Mouse (Mus musculus): ENCODE data around the gene Hck. TPM values are rescaled to one million over a fixed set of nuclear protein-coding genes. Genes with fewer than 3 reads are reported as not detected.
A peak's percentile ranks its signal among the peaks of the same experiment; 100 is the strongest.

The Hck gene
- total RNA-seq, 4 experiments from 2014 or later, result 1.6 to 5.9 (median 3.6) TPM

DNA sequence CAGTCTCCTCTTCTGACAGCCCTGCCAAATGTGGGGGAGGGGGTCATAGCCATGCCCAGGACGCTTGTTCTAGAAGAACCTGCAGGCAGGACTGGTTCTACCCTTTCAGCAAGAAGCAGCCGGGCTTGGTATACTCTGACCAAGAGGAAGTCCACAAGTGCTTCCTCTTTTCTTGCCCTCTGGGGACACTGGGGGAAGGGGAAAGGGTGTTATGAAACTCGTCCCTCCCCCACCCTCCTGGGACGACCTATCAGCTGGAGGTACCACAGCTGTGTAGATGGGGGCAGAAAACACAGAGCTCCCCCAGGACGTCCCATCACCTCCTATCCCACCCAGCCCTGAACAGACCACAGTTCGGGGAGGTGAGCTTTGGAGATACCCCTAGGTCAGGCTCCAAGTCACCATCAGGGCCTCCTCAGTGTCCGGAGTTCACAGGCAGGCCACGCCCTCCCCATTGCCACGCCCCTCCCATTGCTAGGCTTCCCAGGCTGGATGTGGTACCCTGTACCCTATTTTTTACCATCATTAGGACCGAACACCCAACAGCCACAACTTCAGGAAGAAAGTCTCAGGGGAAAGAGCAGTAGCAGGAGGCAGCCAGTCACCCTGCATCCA is 17.6 kb upstream of the Hck start:
- no peak for DNase-seq (ENCODE audit: low spot score in 2 of 2)

DNA sequence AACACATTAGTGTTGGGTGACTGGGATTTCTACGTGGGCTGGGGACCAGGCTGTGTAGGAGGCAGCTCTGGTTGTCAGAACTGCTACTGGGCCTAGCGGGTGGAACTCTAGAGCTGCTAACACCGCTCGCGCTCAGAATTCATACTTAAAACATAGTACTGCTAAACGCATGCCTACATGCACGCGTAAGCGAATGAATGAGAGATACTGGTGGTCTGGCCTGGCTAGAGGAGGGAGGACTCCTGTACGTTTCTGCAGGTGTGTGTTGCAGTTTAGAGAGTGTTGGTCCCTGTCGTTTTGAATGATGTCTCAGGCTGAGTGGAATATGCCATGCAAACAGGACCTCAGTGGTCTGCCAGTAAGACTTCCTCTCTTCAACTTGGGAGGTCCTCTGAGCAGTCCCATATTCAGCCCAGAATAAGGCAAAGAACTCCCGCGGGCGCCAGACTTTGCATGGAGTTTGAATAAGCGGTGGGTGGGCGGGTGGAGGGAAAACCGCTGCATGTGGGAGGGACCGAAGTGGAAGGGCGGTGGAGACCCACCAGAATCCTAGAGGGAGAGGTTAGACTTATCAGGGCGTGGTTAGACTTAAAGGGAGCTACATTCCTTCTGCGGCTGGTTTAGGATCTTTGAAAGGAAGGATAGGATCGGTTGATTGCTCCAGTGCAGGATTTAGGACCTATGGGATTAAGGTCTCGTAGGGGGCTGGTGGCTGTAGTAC is 1.1 kb upstream of the Hck start:
- no peak for DNase-seq (ENCODE audit: low spot score in 2 of 2)

DNA sequence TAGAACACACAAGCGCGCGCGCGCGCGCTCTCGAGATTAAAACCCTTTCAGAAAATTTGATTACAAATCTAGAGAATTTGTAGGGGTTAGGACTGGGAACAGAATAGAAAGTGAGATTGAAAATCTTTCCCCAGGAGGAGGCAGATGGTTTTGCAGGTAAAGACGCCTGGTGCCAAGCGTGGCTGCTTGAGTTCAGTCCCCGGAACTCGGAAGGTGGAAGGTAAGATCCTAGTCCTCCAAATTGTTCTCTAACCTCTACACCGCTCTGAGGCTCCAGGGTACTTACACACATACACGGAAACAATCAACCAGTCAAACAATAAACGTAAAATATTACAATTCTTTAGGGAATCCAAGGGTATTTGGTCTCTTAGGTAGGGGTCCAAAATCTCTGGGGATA is 466 bp upstream of the Hck start:
- DNase-seq (ENCODE audit: low spot score in 2 of 2), result no peak

DNA sequence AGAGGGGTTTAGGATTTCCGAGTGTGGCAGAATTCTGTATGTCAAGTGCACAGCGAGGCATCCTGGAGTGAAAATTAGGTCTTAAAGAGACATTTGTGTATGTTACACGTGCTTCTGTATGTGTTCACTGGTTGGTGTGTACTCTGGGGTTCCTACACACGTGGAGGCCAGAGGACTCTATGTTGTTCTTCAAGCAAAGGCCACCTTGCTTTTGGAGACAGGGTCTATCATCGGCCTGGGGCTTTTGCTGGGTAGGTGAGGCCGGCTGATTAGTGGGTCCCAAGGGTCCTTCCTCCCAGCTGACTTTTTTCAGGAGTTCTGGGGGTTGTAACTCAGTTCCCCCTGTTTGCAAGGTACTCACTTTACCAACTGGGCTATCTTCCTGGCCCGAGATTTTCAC is 1.3 kb downstream of the Hck start:
- DNase-seq (ENCODE audit: low spot score in 2 of 2), result no peak

DNA sequence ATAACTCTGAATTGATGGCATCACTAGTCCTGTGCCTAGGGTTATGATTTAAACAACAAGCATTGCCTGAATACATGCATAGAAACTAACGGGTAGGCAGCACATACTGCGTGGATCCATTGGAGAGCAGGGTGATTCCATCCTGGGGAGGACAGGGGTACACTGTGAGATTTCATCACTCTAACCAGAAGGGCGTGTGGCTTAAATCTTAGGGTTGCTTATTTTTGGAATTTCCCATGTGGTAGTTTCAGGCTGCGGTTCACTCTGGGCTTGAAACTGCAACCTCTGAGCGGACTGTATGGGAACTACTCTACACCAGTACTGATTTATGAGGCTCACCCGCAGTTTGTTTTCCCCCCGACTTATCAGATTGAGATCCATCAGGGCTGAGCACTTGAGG is 3.0 kb downstream of the Hck start:
- no peak for DNase-seq (ENCODE audit: low spot score in 2 of 2)

DNA sequence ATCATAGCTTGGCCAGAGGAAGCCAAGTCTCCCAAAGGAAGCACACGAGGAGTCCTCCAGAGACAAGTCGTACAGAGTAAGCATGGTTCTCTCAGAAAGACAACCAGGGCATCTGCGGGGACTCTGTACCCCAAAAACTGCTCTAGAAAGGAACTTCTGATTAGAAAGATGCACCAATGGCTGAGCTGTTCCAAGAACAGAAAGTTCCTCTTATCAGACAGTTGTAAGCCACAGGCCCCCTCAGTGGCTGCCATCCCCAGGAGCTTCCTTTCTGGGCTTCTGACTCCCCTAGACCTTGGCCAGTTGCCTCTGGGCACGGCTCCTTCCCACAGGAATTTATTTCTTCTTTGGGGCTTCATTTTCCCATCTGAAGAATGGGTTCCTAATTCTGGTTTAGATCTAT is 7.4 kb downstream of the Hck start:
- DNase-seq (ENCODE audit: low spot score in 2 of 2), result no peak

DNA sequence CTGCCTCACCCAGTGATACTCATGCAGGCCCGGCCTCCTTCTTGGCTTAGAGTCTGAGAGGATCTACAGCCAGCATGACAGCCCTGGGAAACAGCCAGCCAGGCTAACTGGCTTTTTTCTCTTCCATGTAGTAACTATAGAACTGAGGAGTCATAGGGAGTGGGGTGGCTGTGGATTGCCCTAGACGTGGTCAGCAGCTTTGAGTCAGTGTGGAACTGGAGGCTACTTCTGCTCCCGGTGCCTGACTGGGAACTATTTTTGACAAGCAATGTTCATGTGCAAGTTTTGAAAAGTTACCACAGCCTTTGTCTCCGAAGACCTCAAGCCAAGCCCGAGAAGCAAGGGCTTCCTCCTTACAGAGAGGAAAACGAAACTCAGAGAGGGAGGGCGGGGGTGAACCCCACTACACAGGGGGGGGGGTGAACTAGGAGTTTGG is 8.8 kb downstream of the Hck start:
- DNase-seq (ENCODE audit: low spot score in 2 of 2), result no peak

DNA sequence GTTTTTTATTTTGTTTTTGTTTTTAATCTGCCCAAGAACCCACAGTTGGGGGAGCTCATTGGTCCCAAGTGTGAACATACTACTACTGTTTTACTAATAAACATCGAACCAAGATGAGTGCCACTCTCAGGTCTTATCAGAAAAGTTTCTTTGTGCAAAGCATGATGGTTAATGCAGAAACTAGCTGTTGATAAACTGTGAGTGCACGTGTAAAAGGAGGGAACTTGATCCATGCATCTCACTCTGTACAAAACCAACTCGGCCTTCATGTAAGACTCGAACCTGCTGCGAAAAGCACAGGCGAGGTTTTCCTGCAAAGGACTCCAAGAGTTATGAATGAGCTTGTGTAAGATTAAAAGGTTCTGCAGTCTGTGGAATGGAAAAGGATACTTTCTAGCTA is 11.2 kb downstream of the Hck start:
- DNase-seq (ENCODE audit: low spot score in 2 of 2), result no peak

DNA sequence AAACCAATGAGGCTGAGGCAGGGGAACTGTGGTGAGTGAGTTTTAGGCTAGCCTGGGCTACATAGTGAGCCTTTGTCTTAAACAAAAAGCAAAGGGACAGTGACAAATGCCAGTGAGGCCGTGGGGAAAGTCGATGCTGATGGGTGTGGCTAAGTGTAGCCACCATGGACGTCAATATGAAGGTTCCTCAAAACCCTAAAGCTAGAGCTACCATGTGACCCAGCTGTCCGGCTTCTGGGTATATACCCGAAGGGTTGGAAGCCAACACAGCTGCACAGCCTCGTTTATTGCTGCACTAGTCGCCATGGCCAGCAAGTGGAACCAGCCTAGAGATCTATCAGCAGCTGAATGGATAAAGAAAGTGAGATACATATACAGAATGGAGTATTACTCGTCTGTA is 11.9 kb downstream of the Hck start:
- DNase-seq (ENCODE audit: low spot score in 2 of 2), result no peak

DNA sequence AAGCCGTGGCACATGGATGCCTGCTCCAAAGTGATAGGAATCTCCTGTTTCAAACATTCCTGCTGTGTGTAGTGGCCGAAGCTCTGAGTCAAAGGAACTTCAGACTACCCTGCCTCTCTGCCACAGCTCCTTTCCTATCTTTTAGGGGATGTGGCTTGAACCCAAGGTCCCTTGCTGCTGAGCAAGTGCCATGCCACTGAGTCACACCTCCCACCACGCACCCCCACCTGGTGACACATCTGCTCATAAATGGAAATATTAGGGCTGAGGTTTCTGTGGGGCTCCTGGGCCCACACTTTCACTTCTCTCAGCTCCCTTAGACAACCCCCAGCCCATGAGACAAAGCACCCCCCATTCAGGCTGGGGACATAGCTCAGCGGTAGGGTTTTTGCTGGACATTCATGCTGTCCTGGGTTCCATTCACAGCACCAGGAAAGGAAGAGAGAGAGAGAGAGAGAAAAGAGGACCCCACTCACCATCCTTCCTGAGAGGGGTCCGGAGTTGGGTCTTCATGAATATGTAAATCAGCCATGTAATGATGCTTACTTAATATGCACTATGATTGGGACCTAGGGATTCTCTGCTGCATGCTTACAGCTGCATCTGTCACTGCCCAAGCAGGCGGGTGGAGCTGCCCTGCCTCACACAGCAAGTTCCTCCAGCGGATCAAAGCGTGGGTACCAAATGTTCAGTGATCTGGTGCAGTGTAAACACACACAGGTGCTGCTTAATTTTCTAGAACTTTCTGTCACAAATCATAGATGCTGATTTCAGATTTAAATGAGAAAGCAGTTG is 13.8 kb downstream of the Hck start:
- no peak for DNase-seq (ENCODE audit: low spot score in 2 of 2)

DNA sequence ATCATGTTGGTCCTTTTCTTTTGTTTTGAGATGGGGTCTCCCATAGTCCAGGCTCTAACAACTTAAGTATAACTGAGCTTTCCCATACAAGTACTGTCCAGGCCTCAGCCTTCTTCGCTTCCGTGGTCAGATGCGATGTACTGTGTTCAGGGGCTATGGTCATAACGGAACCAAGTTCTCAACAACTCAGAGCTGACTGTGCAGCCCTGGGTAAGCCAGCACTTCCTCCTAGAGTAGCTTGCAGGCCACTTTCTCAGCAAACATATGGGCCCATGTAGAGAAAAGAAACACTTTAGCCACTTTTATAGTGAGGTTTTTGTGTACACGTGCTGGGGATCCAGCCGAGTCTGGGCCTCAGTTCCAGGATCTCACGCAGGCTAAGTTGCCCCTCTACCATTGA is 14.4 kb downstream of the Hck start:
- no peak for DNase-seq (ENCODE audit: low spot score in 2 of 2)

DNA sequence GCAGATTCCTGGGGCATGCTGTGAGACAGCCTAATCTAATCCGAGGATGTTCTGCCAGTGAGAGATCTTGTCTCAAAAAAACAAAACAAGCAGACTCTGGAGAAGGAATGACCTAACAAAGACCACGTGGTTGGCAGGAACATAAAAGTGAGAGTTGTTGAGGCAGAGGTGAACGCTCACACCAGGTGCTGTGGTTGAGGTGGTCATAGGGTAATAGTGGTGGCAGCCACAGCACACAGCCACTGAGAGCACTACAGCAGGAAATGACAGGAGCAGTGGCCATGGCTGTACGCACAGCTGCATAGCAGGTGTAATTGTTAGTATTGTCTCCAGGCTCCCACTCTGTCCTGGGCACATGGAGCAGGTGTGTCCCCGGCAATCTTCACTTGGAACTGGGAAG is 17.6 kb downstream of the Hck start:
- no peak for DNase-seq (ENCODE audit: low spot score in 2 of 2)

DNA sequence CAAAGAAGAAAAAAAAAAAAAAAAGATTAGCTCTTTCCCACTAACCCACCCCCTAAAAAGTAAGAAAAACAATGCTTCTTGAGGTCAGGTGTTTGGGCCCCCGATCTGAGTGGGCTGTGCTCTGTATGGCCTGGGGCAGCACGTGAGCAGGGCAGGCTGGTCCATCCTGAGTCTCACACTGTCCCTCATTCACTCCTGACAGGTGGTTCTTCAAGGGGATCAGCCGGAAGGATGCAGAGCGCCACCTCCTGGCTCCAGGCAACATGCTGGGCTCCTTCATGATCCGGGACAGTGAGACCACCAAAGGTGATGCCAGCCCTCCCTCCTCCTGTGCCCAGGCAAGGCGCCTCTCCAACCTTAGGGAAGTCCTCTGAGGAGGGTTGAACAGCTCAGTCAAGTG is 22.8 kb downstream of the Hck start:
- no peak for DNase-seq (ENCODE audit: low spot score in 2 of 2)

DNA sequence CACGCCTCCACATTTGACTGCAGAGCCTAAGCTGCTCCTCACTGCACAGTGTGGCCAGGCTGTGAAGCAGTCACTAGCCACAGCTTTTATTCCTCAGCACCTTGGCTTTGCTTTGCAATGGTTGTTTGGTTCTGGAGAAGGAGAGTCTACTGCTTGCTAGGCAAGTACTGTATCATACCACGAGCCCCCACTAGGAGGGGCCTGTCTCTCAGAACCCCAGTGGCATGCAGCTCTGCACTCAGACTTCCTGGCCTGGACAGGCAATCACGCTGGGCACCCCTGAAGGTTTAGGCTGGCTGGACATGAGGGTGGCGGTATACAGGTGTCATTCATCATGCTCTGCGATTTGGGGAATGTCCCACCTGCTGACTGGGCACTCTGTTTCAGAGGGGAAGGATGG is 26.0 kb downstream of the Hck start:
- DNase-seq (ENCODE audit: low spot score in 2 of 2), result no peak

DNA sequence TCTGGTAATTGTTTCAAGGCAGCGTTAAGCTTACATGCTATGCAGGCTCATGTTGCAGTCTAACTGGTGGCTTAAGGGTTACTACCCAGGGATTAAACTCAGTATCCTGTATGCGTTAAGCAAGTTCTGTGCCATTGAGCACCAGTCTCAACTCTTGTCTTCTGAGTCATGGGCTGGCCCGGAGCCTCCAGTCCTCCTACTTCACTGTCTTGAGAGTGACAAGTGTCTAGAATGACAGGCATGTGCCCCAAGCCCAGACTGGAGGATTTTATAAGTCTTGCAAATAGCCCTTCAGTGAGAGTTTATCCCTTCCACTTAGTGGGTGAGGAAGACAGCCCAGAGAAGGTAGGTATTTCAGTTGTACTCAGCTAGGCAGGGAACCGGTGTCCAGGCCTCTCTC is 27.9 kb downstream of the Hck start:
- no peak for DNase-seq (ENCODE audit: low spot score in 2 of 2)

DNA sequence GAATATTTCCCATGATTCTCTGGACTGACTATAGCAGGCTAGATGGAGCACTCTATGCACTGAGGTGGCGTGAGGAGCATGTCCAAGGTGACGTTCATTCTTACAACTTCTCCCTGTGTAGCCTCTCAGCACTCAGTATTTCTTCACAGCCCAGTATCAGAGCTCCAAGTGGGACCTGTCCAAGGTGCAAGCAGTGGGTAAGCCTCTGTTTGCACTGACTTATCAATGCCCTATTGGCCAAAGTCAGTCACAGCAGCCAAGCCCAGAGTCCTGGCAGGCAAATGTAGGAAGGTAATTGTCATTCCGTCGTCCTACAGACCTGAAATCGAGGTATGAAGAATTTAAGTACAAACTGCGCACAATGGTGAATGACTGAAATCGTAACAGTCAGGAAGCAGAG is 30.9 kb downstream of the Hck start:
- no peak for DNase-seq (ENCODE audit: low spot score in 2 of 2)

DNA sequence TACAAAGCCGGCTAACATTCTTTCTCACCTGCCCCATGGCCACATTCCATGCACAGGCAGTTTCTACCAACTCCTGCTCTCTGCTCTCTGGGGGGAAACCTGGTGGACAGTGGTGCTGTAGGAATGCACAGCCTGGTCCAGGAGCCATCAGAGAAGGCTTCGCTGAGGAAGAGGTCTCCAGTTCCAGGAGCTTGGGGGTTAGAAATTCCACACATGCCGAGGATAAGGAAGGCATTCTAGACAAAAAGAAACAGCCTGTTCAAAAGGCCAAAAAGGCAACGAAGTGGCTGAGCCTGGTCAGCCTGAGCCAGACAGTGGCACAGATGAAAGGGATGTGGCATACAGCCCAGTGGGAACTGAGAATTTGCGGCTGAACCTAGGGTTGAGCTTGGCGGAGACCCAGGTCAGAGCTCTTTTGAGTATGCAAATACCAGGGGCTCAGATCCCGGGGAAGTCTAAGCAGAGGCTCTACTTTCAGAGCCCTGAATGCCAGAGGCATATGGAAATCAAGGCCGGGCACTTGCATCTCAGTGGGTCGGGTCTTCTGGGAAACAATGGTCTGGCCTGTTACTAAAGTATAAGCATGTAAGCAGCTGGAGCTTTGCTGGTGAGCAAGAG is 31.8 kb downstream of the Hck start:
- peak in 1 of 2 experiments; percentile 21 for DNase-seq (ENCODE audit: low spot score in 2 of 2)

DNA sequence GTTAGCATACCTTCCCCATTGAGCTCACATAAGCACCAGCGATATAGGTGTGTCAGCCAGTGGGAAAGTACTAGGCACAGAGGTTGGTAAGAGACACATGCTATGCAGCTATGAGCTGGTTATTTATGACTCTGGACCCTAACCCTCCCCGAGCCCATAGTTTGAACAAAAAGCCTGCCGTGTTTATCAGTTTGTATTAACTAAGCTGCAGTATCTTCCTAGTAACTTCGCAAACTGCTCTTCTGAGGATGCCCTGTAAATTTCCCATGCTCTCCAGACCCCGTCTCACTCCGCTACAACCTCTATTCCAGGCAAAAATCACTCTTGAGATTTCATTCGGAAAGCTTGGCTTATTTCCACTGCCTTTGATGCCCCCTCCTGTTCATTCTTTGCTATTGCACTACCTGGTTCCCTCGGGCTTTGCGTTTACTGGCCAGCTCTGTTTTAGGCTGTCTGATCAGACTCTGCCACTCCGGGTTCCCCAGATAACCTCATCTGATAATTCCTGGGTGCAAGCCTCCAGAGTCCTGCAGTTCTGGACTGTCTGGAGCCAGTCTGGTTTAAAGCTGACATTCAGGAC is 34.4 kb downstream of the Hck start:
- peak; percentile 22 to 53 for DNase-seq (ENCODE audit: low spot score in 2 of 2)

DNA sequence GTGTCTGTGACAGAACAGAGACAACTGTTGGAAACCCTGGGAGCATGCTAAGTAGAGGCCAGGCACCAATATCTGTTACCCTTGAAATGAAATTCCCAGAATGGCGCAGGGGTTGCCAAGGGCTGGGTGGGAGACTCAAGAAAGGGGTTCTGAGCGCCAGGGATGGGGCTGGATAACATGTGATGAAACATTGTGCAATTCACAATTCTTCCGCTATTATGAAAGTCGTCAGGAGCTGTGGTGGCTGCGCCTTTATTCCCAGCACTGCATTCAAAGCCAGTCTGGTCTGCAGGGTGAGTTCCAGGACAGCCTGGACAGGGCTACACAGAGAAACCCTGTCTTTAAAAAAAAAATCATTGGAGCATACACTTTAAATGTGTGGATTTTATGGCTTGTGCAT is 37.1 kb downstream of the Hck start:
- no peak for DNase-seq (ENCODE audit: low spot score in 2 of 2)

DNA sequence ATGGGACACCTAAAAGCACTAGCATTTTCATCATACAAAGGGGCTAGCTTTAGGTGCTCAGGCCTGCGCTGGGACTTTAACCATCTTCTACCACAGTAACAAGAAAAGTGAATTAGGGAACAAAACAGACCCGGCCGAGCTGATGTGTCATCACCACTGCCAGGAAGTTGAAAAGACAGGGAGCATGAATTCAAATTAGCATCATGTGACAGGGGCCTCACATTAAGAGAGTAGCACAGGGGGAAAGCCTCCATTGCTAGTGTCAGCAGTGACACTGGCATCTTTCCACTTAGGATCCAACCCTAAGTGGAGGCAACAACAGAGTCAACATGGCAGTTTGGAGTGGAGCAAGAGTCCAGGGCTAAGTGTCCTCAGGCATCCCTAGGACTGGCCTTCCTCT is 39.0 kb downstream of the Hck start:
- DNase-seq (ENCODE audit: low spot score in 2 of 2), result no peak

DNA sequence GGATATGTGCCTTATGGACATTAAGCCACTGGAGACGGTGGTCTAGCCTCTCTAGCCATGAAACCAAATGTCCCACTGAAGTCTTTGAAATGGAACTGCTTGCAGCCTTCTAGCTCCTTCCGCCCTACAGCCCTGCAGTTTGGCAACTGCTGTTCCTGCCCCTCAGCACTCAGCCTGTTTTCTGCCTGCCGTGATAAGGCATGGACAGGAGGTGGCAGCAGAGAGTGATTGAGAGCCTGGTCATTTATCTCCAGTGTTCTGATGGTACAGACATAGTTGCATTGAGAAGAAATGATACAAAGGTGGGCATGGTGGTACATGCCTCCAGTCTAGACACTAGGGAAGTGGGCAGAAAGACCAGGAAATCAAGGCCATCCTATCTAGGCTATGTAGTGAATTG is 39.4 kb downstream of the Hck start:
- DNase-seq (ENCODE audit: low spot score in 2 of 2), result peak in 1 of 2 experiments; percentile 67

DNA sequence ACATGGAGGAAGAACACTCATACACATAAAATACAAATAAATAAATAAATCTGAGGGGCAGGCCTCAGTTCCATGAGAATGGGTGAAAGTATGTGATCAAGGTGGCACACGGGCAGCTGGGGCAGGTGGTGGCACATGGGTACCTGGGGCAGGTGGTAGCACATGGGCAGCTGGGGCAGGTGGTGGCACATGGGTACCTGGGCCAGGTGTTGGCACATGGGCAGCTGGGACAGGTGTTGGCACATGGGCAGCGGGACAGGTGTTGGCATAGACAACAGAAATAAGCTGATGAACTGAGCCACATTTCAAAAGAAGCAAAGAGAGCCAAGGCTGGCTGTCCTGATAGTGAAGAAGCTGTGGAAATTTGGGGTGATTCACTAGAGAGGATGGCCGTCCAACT is 41.5 kb downstream of the Hck start:
- DNase-seq (ENCODE audit: low spot score in 2 of 2), result no peak
